Mouse (Mus musculus) cerebellum, postnatal 10 days (tissue): ENCODE results near the gene Pitpnc1.

Experiments used
- DNase-seq, 2 experiments: peaks; one replicate each; pipeline ENCODE4 v3.0.0; 2021; ENCODE audit warnings: mixed read lengths in 2 of 2

Pitpnc1 gene

DNA sequence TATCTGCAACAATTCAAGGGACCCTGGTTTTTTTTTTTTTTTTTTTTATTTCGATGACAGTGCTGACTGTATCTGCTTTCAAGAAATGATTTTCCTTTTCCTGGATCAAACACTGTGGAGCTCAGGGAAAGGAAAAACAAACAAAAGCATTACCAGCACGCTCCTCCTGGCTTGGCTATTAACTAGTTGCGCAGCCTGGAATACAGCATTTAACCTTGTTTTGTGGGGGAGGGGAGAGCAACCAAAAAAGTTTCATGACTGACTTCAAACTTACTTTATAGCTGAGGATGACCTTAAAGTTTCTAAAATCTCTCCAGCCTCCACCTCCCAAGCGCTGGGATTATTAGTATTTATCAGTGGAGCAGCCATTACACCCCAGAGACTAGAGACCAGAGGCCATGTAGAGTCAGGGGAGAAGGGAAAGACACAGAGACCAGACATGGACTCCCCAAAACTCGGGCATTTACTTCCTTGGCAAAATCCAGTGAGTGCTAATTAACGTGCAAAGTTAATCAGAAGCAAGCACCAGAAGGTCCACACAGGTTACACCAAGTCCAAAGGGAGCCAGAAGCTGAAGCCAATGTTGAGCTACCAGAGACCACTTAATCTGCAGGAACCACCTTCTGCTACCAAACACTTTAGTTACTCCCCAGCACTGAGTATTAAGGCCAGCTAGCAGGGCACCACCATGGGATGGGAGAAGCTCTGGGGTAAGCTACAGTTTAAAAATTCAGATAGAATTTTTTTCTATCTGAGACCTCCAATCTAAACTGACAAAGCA, 3.7 kb downstream of the Pitpnc1 start:
- DNase-seq: no peak

DNA sequence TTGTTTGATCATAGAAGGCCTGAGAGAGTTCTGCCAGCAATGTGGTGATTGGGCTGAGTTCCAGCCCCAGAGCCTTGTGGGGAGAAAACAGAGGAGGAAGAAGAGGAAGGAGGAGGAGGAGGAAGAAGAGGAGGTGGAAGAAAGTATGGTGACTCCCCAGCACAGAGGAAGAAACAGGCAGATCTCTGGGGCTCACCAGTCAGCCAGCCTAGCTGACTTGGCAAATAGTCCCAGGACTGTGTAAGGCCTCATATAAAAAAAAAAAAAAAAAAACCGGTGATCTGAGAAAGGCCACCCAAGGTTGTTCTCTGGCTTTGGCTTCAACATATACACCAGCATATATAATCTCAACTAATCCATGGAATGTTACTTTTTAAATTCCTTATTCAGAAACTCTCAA, 4.5 kb downstream of the Pitpnc1 start:
- no peak for DNase-seq

DNA sequence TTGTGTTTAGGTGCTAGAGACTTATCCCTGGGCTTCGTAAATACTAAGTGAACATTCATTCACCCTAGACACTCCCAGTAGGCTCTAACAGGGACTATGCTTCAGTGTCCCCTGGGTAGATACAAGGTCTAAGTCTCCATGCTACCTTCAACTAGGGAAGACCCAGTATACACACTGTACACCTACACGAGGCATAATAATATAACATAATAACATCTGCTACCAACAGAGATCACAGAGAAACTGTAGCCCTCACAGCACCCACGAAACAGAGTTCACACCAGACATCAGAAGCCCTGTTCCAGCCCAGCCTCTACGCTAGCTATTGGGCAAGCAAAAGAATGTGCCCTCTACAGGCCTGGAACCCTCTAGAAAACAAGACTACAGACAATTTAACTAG, 5.5 kb downstream of the Pitpnc1 start:
- DNase-seq: no peak

DNA sequence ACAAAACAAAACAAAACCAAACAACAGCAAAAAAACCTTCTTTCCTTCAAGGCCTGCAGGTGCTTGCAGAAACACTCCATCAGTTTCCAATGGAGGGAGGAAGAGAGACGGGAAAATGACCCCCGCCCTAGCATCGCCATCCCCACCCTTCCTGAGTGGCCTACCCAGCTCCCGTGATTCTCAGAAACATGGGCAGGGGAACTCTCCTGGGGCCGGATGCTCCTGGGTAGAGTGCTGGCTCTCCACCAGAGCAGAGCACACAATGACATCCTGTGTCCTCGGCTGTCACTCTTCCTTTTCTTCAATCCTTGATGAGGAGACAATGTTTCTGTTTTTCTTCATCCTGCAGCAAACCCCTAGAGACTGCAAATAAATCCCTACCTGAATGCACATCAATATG, 6.4 kb downstream of the Pitpnc1 start:
- peak in 1 of 2 experiments; percentile 29 for DNase-seq

DNA sequence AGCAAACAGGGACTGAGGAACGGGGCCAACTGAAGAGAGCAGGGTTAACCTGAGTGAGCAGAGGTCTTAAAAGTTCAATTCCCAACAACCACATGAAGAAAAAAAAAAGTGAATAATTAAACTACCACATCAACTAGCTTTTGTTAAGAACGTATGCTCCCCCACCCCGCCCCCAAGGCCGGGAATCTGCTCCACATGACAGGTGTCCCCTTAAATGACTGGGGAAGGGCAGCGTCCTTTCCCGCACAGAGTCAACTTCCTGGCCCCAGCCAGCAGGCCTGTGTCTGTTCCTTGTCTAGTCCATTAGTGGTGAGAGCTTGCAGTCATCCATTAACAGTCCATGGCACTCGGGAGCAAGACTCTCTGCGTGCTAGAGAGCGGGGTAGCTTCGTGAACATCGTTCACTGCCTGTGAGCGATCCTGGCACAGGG, 7.2 kb downstream of the Pitpnc1 start:
- DNase-seq: peak in 1 of 2 experiments; percentile 25

DNA sequence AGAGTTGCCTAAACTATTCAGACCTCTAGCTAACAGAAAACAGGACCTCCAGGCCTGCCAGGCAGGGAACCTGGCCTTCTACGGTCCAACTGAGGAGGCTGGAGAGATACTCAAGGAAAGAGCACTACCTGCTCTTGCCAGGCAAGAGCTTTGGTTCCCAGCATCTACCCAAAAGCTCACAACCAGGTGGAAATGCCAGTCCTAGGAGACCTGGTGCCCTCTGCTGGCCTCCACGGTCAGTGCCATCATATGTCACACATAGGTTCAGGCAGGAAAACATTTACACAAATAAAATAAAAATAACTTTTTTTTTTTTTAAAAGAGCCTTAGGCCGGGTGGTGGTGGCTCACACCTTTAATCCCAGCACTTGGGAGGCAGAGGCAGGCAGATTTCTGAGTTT, 8.0 kb downstream of the Pitpnc1 start:
- DNase-seq: peak in 1 of 2 experiments; percentile 26

DNA sequence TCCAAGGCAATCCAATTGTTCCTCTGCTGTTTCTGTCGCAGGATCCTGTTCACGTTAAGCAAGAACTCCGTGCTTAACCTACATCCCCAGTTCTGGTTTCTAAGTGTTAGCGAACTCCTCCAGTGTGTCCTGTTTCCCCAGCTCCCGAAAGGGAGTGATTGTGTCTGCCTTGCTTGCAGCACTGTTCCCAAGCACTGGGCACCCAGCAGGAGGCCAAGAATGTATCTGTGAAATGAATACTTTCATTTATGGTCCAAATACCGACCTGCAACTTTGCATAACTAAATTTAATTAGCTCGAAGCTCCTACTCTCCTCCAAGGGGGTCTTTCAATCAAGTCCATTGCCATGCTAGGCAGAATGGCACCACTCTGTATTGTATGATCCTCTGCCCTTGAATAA, 10.7 kb downstream of the Pitpnc1 start:
- peak in 1 of 2 experiments; percentile 28 for DNase-seq

DNA sequence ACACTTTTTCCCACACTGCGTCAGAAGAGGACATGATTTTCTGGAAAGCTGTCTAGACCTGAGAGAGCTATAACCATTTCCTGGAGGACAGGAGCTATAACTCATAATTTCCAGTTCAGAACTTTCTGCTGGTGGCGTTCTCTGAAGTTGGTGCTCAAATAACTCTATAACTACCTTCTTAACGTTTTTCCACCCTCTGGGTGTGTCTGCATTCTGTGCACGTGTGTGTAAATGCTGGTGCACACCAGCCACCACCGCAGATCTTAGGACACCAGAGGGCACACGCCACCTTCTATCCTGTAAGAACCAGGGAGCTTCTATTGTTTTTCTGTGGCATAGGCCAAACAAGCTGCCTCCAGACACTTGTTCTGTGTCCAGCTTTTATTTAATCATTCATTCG, 11.5 kb downstream of the Pitpnc1 start:
- DNase-seq: no peak

DNA sequence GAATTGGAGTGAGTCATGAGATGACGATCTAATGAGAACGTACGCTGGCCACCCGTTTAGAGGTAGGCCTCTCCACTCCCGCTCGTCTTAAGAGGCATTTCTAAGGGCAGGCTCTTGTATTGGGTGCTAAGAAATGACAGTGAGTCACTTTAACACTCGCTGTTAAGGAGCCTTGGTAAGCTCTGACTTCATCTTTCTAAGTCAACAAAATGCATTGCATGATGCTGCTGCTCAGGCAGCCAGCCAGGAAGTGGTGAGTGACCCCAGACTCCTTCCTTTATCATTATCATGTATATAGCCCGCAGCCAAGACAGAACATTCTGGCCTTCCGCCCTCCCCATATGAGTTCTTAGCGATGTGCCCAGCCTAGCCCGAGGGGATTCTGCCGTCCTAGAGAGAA, 12.2 kb downstream of the Pitpnc1 start:
- DNase-seq: no peak

DNA sequence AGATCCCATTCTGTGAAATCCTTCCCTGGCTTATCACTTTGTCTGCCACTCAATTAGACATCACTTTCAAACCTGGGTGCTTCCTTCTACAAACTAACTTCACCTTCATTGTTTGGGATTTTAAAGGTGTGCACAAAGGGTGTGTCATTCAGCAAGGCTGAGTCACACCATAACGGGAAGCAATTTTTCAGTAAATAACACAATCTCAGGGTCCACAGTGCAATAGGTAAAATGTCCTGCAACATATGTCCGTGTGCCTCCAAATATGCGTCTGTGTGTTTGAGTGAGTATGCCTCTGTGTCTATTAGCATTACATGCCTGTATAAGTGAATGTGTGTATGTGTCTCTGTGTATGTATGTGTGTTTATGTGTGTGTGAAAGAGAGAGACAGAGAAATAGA, 13.2 kb downstream of the Pitpnc1 start:
- DNase-seq: no peak

DNA sequence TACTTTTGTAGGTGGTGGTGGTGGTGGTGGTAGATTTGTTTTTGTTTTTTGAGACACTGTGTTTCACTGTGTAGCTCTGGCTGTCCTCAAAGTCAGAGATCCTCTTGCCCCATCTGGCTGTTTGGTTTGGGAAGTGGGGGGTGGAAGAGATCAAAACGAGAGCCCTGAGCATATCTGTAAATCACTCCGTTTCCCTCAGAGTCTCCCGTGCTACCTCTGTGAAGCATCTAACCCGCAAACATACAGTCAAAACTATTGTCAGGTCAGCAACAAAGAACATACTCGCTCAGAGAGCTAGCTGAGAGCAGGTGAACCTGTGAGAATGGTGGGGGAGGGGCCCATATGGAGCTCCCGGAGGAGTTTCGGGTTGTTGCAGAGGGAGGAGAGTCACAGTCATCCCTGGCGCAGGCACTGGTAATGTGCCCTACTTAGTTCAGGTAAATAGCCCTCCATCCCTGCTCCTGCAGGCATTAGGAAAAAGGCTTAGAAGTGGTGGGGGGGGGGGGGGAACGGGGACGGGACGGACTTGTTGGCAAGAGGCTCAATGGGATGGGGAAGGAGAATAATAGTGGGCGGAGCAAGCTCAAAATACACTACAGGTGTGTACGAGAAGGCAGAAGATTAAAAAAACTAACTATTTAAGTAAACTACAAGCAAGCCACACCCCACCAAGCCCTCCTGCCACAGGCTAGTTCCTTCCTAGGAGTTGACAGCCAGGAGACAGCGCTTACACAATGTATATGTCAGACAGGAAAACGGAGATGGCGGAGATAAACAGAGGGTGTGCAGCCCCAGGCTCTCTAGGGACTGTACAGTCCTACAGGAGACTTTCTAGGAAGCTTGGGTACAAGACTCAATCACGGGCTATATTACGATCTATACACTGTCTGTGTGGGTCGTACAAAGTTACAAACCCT, 15.7 kb downstream of the Pitpnc1 start:
- no peak for DNase-seq

DNA sequence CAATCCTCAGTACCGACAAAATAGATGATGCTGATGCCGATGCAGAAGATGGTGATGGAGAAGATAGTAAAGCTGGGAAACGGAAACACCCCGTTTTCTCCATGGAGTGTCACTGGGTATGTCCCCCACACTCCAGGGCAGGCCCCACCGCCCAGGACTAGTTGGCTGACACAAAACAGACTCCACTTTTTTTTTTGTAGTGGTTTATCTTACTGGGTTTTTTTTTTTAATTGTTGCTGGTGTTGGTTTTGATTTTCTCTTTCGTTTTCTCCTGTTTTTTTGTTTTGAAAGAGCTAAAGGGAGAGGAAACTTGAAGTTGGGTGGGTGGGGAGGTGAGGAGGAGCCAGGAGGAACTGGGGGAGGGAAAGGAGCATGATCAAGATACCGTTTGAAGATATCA, 18.4 kb downstream of the Pitpnc1 start:
- no peak for DNase-seq

DNA sequence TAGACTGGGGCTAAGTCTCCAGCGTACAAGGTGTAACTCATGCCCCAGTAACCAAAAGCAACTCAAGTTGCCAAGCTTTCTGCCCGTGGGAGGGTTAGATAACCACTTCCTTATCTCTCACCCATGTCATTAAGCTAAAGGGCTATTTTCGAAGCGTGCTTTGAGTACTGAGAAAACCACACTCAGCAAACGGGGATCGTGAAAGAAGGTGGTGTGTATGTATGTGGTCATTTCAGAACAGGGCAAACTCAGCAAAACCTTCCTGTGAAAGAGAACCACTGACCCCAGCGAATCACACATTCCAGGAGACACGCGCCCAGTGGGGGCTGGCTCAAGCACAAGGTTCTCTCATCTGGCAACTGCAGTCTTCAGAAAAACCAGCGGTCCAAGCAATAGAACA, 19.4 kb downstream of the Pitpnc1 start:
- no peak for DNase-seq

DNA sequence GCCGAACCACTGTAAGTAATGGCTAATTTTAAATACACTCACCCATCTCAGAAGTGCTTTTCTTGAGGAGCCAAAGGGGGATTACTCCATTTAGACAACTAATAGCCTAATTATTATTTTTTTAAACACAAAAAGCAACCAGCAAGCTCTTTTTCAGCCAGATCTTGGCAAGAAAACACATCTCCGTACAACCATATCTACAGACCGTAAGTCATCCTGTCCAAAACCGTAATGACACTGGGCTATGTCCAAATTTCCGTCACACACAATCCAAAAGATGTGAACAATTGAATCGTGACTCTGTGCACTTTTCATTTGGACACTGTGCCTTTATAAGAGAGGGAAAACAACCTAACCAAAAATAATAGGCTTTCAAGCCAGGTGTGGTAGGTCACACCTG, 20.4 kb downstream of the Pitpnc1 start:
- peak; percentile 49 to 51 for DNase-seq

DNA sequence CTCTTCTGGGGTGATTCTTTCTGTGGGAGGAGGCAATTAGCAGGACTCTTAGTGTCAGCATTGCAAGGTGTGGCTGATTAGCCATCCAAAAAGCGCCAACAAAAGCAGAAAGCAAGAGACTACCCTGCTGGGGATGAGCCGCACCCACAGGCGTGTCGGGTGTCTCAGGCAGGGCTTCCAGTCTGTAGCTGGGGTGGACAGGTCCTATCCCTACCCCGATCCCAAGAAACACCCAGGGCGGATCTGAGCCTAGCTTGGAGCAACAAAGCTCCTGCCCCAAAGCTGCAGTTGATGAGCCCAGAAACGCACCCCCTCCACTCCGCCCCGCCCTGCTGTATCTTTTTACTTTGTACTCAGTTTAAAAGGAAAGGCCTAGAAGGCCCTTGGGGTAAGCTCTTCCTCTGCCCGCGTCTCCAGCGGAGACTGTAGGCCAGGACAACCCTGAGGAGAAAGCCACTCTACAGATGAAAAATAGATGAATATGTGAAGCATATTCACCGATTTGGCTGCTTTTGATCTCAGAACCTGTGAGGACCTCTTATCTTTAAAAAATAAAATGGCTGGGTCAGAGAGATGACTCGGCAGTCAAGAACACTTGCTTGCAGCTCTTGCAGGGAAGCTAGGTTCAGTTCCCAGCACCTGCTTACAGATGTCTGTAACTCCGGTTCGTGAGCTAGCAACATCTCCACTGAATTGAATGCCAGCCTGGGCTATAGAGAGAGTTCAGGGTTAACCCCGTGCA, 21.2 kb downstream of the Pitpnc1 start:
- DNase-seq: no peak

DNA sequence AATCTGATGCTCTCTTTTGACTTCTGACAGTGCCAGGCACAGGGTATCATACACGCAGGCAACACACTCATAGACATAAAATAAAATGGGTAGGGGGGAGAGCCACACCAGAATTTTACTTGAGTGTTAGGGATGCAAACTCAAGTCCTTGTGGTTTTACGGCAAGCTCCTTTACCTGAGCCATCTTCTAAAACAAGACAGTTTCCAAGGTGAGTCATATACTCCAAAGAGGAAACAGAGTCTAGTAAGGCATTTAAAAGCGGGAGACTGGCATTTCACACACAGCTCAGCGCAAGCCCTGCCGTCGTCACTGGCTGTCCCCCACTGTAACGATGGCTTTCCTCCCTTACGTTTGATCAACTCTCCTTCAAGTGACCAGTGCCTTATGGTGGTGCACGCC, 22.6 kb downstream of the Pitpnc1 start:
- no peak for DNase-seq

DNA sequence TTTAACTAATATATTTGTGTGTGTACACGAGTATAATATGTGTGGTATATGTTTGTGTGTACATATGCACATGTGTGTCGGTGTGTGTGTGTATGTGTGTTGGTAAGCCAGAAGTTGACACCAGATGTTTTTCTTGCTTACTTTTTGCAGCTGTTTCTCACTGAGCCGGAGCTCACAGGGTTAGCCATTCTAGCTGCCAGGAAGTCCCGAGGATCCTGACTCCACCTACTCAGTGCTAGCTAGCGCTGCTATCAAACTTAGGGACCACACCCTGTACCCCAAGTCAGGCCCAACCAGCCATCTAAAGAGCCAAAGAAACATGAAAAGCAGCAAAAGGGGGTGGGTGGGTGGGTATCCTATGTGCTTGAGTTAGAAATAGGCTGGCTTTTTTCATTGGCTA, 23.1 kb downstream of the Pitpnc1 start:
- no peak for DNase-seq

DNA sequence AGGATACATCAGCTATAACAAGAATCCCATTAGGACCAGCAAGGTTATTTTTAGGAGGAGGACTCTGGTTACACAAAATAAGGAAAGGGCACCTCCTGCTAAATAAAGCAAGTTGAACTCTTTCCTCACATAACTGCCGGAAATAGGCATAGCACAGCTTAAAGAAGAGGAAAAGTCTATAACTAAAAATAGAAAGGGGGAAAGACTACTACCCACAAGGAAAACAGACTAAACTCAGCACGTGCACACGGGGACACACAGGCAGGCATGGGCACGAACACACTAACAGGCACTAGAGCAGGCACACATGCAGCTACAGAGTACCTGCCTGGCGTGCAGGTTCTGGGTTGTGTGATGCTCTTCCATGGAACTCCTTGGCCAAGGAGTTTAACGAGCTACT, 23.8 kb downstream of the Pitpnc1 start:
- DNase-seq: no peak

DNA sequence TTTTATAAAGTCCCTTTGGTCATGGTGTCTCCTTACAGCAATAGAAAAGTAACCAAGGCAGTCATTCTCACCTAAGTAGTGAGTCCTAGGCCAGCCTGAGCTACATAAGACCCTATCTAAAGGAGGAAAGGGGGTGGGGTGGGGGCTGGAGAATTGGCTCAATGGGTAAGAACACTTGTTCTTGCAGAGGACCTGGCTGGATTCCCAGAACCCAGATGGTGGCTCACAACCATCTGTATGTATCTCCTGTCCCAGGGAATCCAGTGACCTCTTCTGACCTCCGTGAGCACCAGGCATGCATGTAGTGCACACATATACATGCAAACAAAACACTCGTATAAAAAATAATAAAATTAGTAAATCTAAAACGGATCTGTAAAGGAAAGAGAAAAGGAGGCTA, 24.8 kb downstream of the Pitpnc1 start:
- peak; percentile 98 to 99 for DNase-seq

DNA sequence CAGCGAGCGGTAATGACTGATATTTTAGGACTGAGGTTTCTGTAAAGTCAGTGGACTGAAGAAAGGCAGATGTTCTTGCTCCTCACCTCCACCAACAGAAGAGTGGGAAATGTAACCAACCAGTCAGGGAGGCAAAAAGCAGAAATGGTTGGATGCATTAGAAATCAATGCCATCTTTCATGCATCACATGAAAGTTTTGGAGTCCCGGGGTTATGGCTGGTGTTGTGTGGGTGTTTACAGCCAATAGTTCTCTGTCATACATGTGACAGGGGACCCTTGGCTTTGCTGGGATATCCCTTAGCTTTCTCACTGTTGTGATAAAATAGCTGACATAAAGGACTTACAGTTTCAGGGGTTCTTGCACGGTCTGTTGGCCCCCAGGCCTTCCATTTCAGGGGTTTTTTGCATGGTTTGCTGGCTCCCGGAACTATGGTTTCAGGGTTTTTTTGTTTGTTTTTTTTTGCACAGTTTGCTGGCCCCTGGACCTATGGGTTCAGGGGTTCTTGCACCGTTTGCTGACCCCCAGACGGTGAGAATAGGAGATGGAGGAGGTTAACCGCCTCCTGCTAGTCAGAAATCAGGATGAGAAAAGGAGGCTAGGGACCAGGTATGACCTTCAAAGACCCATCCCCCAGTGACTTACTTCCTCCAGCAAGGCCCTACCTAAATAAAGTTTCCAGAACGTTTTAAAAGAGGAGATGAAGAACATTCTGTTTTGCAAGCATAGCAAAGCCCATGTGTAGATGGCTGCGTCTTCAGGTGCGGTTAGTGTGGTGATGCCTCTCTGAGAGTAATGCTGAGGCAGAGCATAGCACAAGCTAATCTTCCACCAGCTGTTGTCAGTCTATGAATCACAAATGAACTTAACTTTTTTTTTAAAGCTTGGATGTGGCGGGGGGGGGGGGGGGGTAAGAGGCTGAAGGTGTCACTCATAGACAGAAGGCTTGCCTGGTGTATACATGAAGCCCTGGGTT, 27.1 kb downstream of the Pitpnc1 start:
- no peak for DNase-seq

DNA sequence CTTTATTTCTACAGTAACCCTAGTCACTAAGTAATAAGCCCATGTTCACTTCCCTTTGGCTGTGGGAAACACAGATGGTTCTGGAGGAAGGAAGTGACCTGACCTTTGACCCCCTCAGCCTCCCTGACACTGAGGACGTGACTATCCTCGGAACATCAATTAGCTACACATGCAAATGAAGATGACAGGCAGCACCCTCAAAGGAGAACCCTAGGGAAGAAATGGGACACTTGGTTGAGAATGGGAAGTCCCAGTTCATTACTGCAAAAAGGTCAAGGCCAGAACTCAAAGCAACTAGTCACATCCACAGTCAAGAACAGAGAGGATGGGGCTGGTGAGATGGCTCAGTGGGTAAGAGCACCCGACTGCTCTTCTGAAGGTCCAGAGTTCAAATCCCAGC, 29.4 kb downstream of the Pitpnc1 start:
- no peak for DNase-seq

DNA sequence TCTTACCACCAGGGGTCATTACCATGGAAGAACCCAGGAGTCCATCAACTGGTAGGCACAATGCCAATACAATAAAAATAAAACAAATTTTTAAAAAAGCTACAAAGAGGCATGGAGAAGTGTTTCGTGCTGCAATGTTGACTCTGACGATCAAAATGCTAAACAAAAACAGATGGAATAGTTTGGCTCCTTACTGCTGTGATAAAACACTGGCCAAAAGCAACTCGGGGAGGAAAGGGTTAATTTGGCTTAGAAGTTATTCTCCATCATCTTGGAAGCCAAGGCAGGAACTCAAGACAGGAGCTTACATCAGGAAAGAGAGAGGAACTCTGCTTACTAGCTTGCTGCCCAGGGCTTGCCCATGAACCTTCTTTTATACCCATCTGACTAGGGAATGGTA, 32.4 kb downstream of the Pitpnc1 start:
- DNase-seq: no peak
